Mouse (Mus musculus): ENCODE results near the gene Rtl8c.
"Not testable (repeated sequence)": the region's sequence is repeated elsewhere in the genome, so short reads cannot be mapped to it uniquely, and the experiment has no call there.

Rtl8c gene

DNA sequence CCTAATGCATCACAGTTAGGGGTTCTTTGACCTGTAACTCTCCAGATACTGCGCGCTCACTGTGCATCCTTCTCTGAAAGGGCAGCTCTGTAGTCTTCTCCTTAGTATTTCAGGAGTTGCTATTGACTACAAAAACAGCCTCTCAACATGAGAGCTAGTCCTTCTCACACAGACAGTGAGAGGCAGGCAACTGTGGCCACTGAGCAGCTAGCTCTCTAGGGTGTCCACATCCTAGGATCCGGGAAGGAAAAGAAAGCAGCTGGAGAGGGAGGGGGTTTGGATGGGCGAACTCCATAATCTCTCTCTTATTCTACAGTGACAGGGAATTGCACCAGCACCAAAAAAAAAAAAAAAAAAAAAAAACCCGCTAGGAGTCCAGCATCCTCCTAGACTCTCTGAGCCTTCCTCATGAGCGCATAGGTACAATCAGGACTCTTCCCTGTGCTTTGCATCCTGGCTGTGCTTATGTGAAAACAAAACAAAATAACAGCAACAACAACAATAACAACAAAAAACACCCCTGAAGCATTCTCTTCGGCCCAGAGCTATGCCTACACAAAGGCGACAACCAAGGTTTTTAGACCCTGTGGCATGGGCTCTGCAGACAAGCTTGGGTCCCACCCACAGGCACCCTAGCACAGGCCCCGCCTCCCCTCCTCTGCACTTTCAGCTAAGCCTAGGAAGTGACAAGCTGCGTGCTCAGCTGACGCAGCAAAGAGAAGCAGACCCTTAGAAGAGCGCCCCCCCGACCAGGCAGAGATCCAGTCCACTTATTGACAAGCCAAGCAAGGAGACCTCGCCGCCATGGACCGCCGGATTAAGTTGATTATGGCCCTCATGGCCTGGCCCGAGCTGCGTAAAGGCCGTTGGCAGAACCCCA, at the start of gene Rtl8c:
TSS of gene Rtl8c (plus strand) at position 791 of the 880 bp plus-strand sequence.
- peak; percentile 83 to 90 for DNase-seq

DNA sequence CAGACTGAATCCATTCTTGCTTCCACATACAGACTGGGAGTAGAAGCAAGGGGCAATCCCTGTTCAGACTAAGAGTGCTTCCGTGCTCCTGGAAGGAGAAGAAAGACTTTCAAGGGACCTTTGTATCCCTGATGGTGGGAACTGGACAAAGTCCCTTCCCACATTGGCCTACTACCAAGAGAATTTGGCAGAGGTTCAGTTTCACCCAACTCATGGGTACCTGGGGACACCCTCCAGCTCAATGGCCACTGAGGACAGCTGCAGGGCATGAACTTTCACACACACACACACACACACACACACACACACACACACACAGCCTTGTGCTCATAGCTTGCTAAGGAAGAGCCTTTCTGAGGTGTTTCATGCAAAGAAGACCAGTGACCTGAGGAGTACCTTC, 28.5 kb upstream of the Rtl8c start:
- no peak for DNase-seq

DNA sequence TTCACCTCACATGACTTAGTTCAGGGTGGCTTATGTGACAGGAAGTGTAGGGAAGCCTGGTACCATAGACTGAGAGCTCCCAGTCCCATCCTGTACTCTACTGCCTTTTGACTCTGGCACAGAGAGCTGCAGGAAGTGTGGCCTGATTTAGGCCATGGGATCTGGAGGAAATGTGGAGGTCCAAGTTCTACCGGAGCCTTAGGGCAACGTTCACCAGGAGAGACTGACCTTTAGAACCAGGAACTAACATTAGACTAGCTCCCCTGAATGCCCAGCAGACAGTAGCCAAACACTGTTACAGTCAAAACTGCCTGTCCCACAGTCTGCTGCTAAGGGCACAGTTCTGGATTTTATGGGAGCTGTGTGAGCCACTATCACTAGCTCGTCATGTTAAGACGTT, 26.4 kb upstream of the Rtl8c start:
- DNase-seq: not testable (repeated sequence)

DNA sequence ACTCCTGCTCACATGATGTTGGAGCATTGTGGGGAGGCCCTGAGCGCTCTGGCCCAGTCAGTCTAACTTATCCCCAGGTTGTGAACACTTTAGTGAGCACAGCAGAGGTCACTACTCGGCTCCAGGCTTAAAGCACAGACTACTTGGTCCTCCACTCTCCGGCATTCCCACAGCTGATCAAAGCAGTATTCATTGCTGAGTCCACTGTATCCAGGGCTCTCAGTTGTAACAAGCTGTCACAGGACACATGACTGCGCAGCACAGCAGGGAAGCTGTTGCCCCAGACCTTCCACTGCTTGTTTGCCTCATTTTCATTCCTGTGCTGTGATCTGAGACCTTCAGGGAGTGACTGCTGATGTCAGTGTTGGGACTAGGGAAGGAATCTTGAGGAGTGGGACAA, 24.4 kb upstream of the Rtl8c start:
- DNase-seq: not testable (repeated sequence)

DNA sequence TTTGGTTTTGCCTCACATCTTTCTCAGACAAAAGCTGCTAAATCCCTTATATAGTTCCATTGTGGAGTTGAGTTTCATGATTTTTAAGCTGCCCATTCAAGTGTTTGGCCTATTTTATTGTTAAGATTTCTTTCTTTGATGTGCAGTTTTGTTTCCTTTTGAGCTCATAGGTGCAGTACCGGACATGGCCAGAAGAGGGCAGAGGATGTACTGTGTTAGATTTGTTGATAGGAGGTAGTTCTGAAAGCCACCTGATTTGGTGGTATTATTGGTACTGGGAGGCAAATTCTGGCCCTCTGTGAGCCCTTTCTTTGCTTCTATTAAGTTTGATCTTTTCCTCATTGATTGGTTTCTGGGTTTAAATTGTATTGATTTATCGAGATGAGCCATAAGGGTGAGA, 7.8 kb upstream of the Rtl8c start:
- peak; percentile 79 to 81 for DNase-seq

DNA sequence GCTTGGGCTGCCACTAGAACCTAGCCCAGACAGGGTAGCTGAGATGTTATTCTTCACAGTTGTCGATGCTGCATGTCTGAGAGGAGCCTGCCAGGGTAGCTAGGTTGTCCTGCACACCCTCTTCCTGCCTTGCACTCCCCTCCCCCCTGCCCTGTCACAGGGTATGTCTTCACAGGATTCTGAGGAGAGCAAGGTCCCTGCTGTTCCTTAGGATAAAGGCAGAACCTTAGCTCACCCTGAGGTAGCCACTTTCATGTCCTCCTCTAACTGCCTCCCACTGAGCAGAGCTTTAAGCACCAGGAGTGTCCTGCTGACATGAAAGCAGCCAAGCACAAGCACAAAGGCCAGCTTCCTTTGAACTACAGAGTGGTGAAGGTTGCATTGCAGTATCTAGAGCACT, 1.7 kb upstream of the Rtl8c start:
- peak in 1 of 2 experiments; percentile 6 for DNase-seq

DNA sequence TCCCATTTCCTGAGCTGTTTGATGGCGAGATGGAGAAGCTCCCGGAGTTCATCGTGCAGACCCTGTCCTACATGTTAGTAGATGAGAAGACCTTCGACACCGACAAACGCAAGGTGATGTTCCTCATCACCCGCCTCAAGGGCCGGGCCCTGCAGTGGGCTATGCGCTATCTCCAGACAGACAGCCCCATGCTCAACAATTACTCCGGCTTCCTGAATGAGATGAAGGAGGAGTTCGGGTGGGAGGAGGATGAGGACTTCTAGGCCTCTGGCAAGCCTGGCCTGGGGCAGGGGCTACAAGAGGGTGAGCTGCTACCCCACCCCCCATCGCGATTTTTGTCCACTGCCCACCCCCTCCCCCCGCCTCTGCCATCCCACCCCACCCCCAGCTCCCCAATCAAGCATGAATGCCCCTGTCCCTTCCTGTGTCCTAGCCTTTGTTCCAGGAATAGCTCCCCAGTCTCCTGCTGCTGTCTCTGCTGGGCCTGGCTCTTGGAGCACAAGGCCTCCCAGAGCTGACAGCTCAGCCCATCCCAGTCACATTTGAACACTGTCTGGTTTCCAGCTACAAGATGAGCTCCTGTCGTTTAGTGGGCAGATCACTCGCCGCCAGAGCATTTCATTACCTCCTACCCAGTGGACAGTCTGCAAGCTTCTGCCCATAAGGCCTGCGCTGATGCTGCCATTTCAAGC, 436 bp downstream of the Rtl8c start:
- peak; percentile 40 to 45 for DNase-seq

DNA sequence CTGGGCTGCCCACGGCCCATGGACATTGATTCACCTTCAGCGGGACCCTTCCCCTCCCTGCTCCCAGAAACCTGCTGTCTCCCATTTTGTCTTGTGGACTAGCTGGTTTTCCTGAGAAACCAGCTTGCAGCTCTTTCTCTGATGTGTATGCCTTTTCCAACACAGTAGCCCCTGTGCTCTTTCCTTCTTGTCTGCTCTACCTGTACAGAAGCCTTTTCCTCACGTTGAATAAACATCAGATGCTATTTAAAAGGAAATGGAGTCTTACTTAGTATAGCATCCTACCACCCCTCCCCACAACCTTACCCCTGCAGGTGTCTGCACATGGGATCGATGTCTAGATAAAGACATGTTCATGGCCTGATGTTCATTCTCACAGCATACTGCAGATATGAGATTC, 1.0 kb downstream of the Rtl8c start, which contains the start of gene Gm14597:
TSS of gene Gm14597 (minus strand) at position 101 of the 400 bp plus-strand sequence.
- DNase-seq: not testable (repeated sequence)

DNA sequence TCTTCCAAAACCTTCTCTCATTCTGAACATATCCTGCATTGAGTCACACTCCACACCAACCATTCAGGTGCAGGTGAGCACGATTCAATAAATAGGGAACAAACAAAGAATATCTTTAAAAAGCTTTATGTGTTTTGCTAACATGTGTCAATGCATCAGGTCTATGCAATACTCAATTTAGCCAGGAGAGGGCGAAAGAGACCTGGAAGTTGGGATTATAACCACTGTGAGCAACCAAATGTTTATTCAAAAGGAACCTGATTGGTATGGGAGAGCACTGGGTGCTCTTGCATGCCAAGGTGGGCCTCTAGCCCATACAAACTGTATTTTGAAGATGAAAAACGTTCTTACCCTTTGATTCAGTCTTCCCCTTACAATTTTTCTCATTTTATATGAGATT, 2.7 kb downstream of the Rtl8c start:
- peak; percentile 83 to 89 for DNase-seq

DNA sequence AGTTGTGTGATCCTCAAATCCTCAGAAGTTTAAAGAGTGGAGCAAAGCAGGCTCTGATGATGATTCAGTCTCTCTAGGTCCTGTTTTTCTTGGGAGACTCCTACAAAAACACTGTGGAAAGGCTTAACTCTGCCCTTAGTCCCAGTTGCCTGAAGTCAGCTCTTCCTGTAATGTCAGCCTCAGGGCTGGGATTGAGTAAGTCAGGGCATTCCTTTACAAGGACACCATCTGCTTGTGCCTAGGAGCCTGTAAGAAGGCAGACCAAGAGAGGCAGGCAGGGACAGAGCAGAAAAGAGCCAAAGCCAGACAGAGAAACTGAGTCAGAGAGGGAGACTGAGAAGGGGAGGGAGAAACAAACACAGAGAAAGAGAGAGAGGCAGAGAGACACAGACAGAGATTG, 3.6 kb downstream of the Rtl8c start:
- not testable (repeated sequence) for DNase-seq

DNA sequence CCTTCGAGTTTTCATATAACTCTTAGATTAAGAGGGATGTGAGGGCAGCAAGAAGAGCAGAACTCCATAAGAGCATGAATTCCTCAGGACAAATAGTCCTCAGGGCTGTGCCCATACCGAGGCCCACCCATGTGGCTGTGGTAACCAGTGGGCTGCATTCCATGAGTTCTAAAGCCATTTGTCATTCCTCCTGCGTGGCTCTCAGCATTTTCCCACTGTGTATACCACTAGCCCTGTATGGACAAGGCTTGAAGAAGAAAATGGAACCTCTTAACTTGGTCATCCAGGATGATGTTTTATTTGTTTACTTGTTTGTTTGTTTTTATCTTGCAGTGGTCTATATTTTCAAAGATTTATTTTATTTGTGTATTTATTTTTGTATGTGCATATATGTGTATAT, 30.3 kb downstream of the Rtl8c start:
- not testable (repeated sequence) for DNase-seq

DNA sequence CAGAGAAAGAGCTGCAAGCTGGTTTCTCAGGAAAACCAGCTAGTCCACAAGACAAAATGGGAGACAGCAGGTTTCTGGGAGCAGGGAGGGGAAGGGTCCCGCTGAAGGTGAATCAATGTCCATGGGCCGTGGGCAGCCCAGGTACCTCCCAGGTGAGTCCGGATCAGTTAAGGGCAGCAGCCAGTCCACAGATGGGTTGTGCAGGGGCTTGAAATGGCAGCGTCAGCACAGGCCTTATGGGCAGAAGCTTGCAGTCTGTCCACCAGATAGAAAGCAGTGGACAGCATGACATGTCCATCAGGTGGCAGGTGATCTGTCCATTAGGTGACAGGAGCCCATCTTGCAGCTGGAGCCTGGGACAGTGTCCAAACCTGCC, 34.8 kb downstream of the Rtl8c start:
- DNase-seq: peak; percentile 1 to 3

DNA sequence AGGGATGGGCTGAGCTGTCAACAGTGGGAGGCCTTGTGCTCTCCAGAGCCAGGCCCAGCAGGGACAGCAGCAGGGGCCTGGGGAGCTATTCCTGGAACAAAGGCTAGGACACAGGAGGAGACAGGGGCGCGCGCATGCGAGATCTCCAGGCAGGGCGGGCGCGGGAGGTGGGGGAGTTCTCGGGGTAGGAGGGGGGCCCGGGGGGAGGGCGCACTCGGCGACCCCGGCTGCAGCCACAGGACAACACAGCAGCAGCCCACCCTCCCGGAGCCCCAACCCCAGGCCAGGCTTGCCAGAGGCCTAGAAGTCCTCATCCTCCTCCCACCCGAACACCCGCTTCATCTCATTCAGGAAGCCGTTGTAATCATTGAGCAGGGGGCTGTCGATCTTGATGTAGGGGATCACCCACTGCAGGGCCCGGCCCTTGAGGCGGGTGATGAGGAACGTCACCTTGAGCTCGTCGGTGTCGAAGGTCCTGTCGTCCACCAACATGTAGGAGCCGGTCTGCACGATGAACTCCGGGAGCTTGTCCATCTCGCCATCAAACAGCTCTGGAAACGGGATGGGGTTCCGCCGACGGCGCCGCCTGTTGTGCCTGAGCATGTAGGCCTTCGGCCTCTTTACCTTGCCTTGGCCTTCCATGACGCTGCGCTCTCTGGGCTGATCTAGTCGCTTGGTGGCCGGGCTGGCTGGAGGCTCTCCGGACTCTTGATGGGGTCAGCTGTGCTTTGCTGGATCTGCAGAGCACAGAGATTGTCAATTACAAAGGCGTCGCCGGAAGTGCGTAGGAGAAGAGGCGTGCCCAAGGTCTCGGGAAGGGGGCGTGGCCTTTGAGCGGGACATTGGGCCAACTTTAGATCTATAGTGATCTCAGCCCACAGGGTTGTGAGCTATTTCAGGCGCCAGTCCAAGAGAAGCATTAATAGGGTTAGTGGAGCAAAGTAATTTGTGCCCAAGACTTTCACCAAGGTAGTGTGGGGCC, 35.4 kb downstream of the Rtl8c start, which contains the start of gene Rtl8a:
TSS of gene Rtl8a (minus strand) at position 703 of the 982 bp plus-strand sequence.
- DNase-seq: peak; percentile 88 to 89

DNA sequence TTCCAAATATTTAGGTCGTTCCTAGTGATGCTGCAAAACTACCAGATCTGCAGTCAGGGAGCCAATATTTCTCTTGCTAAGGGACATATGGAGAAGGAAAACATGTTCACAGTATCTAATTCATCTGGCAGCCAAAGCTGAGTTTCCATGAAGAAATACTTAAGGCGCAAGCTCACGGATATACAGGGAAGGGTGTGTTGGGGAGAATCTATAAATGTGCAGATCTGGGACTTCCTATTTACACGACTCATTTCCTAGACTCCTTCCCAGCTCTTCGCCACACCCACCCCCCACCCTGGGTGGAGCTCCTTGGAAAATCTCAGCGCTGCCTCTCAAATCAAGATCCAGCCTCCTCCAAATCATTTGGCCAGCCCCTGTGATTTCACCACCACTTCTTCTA, 38.1 kb downstream of the Rtl8c start:
- no peak for DNase-seq

DNA sequence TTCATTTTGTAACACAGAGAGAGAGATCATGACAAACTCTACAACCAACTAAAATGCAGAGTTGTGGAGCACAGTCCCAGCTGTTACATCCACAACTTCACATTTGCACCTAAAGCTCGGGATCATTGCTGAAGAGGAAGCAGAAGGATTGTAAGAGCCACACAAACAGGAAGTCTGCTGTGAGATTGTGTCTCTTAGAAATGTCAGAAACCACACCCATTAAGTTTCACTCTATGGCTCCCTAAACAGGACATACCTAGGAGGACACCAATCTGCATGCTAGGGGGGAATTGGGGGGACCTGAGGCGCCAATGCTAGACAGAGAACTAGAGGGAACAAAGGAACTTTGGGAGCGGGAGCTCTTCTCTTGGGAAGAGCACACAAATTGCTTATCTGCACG, 45.1 kb downstream of the Rtl8c start:
- not testable (repeated sequence) for DNase-seq

Data from cerebellum, postnatal 10 days (tissue).